Mouse (Mus musculus): Measurements from ENCODE around the gene Ltbp4.

Gene Ltbp4

DNA sequence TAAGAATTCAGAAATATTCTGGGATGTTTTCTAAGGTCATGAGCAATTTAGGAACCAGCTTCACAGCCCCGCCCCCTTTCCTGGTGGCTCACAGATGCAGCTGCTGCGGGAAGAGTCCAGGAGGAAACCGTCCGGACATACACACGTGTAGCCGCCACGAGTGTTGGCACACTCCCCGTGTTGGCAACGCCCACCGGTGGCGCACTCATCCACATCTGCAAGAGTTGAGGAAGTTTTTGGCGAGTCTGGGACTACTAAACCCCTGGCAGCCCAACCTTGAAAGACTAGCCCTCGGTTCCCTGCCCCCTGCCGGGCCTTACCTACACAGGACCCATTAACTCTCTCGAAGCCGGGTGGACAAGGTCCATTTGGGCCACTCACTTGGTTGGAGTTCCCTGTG, 8.8 kb downstream of the Ltbp4 start:
- in situ Hi-C loops (cut with MboI; ENCODE audit: low sequenced_read_pairs), result no loop called here

GRCm38 (mm10) chr7:27328161-27328560, 9.3 kb downstream of the Ltbp4 start:
- in situ Hi-C loops (cut with MboI; ENCODE audit: low sequenced_read_pairs), result no loop called here

DNA sequence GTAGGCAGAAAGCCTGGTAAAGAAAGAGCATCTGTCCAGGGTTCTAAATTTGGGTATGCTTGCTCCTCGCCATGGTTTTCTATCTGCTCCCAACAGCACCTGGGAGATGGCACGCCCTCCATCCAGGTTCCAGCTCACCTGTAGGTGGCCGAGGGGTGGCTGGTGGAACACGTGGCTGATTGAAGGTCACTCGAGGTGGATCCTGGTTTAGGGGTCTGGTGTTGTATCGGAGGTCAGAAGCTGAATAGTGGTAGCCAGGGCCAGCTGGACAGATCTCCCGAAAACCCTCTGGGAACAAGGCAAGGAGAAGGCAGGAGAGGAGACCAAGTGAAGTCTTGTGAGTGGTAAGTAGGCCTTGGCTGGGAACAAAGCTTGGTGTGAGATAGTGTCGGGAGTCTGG, 10.0 kb downstream of the Ltbp4 start:
- in situ Hi-C loops (cut with MboI; ENCODE audit: low sequenced_read_pairs), result no loop called here

DNA sequence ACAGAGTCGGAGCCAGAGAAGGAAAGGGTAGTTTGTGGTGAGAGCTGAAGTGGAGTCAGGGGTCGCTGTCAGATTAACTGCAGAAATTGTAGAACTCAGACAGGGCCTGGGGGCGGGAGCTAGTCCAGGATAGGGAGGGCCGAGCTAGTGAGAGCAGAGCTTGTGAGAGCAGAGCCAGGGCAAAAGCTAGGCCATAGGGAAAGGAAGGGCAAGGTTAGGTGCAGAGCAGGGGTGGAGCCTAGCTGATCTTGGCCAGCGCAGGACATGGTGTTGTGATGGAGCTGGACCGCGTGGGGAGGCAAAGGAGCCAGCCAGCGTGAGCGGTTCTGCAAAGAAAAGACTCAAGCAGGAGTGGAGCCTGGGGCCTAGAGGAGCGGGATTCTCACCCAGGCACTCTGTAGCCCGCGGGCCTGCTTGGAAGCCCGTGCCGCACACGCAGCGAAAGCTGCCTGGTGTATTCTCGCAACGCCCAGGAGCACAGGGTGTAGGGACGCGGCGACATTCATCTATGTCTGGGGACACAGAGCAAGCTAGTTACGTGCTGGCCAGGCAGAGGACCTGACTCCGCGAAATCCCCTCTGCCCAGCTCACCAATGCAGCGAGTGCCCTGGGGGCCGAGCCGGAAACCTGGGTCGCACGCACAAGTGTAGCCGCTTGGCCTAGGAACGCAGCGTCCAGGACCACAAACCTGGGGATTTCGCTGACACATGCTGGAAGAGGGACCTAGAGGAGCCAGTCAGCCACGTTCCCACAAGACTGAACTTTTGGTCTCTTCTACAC, 11.2 kb downstream of the Ltbp4 start:
- in situ Hi-C loops (cut with MboI; ENCODE audit: low sequenced_read_pairs), result no loop called here

- in situ Hi-C loops (cut with MboI; ENCODE audit: low sequenced_read_pairs), result no loop called here
Observed at GRCm38 (mm10) chr7:27325697-27326096, 11.8 kb downstream of the Ltbp4 start.

DNA sequence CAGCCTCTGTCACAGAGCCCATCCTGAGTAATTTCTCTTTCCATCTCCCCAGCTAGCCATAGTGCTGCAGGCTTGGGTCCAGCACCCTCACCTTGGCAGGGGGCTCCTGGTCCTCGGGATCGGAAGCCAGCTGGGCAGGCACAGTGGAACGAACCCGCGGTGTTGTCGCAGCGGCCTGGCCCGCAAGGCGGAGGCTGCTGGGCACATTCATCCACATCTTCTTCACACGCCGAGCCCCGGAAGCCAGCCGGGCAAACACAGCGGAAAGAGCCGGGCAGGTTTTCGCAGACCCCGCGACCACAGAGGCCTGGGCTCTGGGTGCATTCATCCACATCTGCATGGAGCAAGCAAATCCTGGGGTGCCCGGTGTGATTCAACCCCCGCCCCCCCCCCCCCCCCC, 12.6 kb downstream of the Ltbp4 start:
- in situ Hi-C loops (cut with MboI; ENCODE audit: low sequenced_read_pairs), result no loop called here

- in situ Hi-C loops (cut with MboI; ENCODE audit: low sequenced_read_pairs), result no loop called here
Observed at GRCm38 (mm10) chr7:27324161-27324560, 13.3 kb downstream of the Ltbp4 start.

GRCm38 (mm10) chr7:27323001-27323400, 14.5 kb downstream of the Ltbp4 start:
- in situ Hi-C loops (cut with MboI; ENCODE audit: low sequenced_read_pairs), result no loop called here

GRCm38 (mm10) chr7:27322291-27322690, 15.2 kb downstream of the Ltbp4 start:
- in situ Hi-C loops (cut with MboI; ENCODE audit: low sequenced_read_pairs), result no loop called here

- in situ Hi-C loops (cut with MboI; ENCODE audit: low sequenced_read_pairs), result no loop called here
Observed at GRCm38 (mm10) chr7:27319411-27319810, 18.1 kb downstream of the Ltbp4 start.

- in situ Hi-C loops (cut with MboI; ENCODE audit: low sequenced_read_pairs), result no loop called here
Observed at GRCm38 (mm10) chr7:27315958-27316357, 21.5 kb downstream of the Ltbp4 start.

- in situ Hi-C loops (cut with MboI; ENCODE audit: low sequenced_read_pairs), result no loop called here
Observed at GRCm38 (mm10) chr7:27314393-27314792, 23.1 kb downstream of the Ltbp4 start.

DNA sequence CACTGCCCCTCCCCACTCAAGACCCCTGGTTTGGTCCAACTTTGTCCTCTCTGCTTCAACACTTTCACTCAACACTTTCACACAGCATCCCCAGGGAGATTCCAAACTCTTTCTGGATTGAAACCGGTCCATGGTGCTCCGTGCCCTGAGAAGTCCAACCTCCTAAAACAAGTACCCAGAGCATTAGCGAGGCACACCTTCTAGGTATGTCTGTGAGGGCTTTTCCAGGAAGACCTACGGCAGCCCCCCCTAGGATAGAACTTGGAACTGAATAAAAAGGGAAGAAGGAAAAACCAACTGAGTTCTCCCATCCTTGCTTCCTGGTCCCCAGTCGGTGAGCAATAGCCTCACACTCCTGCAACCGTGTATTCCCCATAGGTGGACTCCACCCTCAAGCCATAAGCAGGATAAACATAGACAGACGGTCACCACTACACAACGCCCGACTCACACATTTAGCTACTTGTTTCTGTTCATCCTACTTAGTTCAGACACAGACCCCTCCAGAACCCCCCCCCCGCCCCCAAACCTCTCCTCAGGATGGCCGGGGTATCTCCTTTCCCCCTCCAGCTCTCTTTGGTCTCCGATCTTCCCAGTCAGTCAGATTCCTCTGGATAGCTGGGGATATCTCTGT, 25.7 kb downstream of the Ltbp4 start:
- in situ Hi-C loops (cut with MboI; ENCODE audit: low sequenced_read_pairs), result no loop called here

- in situ Hi-C loops (cut with MboI; ENCODE audit: low sequenced_read_pairs), result no loop called here
Observed at GRCm38 (mm10) chr7:27310996-27311535, 26.4 kb downstream of the Ltbp4 start.

GRCm38 (mm10) chr7:27310306-27310705, 27.2 kb downstream of the Ltbp4 start:
- in situ Hi-C loops (cut with MboI; ENCODE audit: low sequenced_read_pairs), result no loop called here

DNA sequence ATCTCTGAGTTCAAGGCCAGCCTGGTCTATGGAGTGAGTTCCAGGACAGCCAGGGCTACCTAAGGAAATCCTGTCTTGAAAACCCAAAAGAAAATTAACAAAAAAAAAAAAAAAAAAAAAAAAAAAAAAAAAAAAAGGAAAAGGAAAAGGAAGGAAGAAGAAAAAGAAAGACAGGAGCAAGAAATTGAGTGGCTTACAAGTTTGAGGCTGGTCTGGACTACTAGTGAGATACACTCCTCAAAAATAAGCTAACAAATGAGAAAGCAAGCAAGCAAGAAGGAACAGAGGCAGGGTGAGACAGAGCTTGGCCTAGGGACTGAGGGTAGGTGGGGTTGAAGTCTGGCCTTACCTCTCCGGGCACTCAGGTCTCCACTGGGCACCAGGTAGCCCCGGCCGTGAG, 27.7 kb downstream of the Ltbp4 start:
- in situ Hi-C loops (cut with MboI; ENCODE audit: low sequenced_read_pairs), result no loop called here

- in situ Hi-C loops (cut with MboI; ENCODE audit: low sequenced_read_pairs), result no loop called here
Observed at GRCm38 (mm10) chr7:27308821-27309549, 28.5 kb downstream of the Ltbp4 start.

DNA sequence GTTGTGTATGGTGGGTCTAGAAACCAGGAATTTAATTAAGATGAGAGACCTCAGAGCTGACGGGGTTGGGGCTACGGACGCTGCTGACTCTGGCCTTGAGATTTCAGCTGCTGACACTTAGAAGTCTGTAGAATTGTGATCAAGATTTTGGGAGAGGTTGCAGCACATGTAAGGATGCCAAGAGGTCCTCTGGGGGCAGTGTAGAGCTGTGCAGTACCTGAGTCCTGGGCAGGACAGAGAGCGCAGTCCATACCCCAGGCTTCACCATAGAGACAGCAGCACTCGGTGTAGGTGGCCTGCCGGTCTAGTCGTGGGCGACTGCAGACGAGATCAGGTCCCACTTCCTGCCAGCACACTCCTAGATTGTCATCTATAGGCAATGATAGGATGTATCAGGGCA, 29.9 kb downstream of the Ltbp4 start:
- in situ Hi-C loops (cut with MboI; ENCODE audit: low sequenced_read_pairs), result no loop called here

DNA sequence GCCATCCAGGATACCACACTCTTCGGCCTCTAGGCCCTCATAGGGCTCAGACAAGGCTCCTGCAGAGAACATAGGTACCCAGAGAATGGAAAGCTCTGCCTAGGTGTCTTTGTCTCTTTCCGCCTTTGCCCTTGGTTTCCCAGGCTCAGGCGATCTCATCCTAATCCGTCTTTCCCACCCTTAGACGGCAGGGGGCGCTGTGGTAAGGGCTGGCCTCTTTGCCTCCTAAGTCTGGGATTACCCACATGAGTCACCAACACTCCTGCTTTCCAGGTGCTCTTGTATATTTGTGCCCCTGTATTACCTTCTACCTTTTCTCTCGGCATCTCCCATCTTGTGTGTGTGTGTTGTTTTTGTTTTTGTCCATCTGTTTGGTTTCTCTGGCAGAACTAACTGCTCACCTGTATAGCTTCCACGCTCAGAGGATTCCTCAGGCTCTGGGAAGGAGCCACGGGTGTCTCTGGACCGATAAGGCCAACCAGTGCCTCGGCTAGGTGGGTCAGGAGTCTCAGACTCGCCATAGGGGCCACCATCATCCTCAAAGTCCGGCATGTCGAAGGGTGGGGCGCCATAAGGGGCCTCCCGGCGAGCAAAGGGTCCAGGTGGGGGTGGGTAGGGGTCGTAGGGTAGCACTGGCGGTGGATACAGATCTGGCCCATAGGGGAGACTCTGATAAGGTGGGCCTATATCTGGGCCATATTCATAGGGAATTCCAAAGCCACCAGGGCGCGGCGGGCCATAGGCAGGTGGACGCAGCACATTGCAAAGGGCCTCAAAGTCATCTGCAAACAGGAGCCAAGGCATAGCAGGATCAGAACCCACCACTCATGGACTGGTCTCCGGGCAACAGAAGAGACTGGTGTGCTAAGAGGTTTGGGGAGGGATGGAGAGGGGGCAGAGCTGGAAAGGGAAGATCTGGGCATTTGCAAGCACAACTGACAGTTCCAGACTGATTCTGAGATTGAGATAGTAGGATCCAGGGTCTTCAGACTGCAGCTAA, 31.0 kb downstream of the Ltbp4 start:
- in situ Hi-C loops (cut with MboI; ENCODE audit: low sequenced_read_pairs), result no loop called here

DNA sequence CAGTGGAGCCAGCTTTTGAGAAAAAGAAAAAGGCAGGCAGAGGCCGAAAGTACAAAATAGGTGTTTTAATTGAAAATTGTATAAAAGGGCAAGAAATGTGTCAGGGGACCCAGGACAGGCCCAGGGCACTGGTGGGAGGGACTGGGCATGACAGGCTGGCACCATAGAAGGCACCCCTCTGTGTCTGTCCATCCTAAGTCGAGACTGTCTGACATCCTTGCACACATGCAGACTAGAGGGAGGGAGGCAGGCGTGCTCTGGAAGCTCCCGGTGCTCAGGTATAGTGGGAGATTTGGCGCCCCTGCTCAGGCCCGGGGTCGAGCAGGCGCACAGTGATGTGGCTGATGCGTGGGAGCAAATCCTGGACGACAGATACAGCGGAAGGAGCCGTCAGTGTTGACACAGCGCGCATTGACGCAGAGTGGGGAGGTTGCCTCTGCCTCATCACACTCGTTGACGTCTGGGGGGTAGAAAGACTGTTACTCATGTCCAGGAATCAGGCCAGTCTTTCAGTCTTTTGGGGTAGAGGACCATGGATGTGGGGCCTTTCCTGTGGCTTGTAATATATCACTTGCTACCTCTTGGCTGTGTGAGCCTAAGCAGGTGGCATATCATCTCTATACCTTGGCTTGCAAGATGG, 32.3 kb downstream of the Ltbp4 start:
- in situ Hi-C loops (cut with MboI; ENCODE audit: low sequenced_read_pairs), result no loop called here
